Mouse (Mus musculus) cerebral cortex, adult 2 months (tissue): ENCODE measurements around the gene Wwc1.

Experiments
- WGBS: fragments of 180-500 bp; shearing (Covaris S2); methylation state at CpG from one replicate; pipeline ENCODE4 v1.1.7; 2018; 5-methylcytosine and 5-hydroxymethylcytosine counted together

Gene Wwc1

DNA sequence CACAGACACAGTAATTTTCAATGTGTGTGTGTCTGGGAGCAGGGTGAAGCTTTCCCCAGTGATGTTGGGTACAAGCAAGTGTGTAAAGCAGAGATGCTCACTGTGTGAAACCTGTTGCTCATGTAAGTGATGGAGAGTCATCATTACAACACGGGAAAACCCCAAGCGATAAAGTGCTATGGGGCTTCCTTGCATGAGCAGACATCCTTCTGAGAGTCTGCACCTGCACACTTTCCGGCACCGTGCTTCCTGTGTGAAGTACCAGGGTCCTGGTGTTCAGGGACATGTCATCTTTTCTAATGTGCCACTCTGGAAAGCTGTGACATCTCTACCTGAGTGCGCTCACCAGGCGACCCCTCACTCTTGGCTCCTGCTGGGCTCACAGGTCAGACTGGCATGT lies 97.5 kb downstream of the Wwc1 start:
- WGBS: 97% methylated on average over 6 of the region's 6 CpGs

DNA sequence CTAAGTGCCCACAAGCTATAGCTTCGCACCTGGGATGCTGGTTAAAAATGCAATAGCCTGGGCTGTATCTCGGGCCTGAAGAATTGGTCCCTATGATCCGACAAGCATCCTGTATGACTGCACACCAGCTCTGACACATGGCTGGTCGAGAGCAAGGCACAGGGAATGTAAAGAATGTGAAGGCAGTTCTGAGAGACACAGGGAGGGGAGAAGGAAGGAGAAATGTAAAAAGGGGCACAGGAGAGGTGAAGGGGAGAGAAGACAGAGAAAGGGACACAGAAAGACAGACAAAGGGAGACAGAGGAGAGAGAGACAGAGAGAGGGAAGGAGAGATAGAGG lies 101.8 kb downstream of the Wwc1 start:
- 75% methylated on average over 4 of the region's 4 CpGs for WGBS

DNA sequence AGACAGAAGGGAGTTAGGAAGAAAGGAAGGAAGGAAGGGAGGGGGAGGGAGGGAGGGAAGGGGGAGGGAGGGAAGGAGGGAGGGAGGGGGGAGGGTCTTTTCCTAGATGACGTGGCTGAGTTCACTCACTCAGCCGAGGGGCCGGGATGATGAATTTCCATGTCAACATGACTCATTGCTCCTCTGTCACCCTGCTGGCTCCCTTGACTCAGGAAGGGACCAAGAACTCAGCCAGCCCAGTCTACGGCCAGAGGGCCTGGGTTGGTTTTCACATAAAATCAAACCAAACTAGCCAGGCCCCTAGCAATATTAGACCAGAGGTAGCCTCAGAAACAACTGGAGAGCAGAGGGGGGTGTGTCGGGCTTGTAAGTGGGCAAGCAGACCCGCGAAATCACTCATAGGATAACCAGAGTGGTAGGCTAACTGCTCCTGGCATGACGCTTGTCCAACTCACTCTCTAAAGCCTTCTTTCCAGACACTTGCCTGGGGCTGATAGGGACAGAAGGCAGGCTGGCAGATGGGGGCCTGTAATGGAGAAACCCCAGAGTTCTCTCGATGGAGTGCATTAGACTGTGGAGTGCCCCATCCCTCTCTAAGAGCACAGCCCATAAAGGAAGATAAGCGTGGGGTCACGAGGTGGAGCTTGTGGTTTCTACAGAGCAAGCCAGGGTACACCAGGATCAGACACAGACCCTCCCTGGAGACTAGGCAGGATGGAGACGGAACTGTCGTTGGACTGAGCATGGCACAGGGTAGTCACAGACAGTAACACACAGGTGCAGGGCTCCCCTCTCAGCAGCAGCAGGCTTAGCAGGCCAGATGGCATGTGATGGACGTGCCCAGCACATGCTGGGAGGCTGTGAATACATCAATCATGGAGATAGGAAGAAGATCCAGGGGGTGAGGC lies 102.4 kb downstream of the Wwc1 start:
- WGBS: 66% methylated on average over 14 of the region's 14 CpGs

DNA sequence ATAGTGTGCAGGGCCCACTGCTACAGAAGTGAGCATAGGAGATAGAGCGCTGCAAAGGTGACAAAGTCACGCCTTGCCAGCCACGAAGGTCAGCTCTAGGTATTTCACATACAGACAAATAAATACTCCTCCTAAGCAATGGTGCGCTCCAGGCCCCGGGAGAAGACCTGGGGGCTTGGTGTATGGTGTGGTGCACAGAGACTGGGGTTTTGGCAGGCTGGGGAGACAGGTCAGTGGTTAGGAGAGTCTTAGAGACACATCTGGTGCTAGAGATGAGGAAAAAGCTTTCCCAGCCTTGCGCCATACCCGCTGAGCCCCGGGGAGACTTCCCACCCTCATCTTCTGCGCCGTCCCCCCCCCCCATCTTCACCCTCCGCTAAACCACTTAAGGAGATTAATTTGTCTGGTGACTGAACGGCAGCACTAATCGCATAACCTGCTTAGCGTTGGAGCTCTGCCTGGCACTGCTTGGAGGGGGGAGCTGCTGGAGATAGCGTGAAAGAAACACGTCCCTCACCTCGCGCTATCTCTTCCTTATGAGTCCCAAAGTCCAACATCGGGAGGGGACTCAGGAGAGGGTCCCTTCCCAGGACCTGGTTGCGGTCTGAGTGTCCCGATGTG lies 106.6 kb downstream of the Wwc1 start:
- 48% methylated on average over 21 of the region's 21 CpGs for WGBS

DNA sequence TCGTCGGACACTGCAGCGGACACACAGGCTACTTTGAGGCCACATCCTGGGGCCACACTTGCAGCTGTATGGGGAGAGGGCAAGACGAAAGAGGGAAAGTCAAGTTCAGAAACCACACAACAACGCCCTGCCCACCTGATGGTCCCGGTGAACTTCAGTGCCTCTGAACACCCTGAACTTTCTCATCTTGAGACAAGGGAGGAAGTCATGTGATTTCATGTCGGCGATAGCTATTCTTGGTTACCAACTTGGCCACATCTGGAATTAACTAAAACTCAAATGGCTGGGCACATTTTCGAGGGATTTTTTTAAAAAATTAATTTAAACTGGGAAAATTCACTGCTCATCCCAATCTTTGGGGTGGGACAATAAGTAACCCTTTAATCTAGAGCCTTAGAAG lies 109.4 kb downstream of the Wwc1 start:
- 88% methylated on average over 9 of the region's 9 CpGs for WGBS

DNA sequence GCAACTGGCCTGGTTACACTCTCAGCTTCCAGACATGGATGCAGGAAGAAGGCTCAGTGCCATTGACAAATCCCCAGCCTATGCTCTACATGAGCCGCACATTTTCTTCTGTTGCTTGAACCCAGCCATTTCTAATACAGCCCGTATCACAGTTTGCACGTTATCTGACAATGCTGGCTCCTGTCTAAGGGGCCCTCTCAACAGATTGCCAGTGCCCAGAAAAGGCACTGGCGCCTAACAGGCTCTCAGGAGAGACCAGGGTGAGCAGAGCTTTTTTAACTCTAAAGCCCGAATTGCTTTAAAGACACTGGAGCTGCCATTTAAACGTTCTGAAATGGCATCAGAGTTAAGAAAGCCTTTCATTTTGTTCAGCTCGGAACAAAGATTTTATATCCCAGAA lies 114.2 kb downstream of the Wwc1 start:
- 37% methylated on average over 7 of the region's 7 CpGs for WGBS

DNA sequence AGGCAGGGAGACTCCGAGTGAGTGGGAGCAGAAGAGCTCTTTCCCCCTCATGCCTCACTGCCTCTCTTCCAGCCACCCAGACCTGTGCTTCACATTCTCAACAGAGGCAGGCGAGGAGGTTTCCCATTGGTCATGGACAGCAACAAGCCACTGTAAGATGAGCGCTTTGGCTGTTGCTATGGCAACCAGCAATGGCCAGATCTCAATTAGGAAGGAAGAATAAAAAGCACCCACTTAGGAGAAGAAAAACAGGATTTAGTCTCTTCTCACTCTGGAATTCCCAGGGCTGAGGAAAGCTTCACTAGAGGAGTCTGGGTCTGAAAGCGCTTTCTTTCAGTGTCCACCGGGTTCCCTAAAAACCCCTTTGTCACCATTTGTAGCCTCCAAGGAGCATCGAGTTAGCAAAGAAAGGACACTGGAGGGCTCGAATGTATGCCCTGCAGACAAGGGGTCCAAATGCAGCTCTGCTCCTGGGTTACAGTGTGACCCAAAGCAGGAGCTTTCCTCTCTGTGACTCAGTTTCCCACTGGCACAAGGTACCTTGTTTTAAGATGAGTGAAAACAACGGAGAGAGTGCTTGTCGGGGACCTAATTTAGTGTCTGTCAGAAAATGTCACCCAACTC lies 115.2 kb downstream of the Wwc1 start:
- 14% methylated on average over 9 of the region's 9 CpGs for WGBS

DNA sequence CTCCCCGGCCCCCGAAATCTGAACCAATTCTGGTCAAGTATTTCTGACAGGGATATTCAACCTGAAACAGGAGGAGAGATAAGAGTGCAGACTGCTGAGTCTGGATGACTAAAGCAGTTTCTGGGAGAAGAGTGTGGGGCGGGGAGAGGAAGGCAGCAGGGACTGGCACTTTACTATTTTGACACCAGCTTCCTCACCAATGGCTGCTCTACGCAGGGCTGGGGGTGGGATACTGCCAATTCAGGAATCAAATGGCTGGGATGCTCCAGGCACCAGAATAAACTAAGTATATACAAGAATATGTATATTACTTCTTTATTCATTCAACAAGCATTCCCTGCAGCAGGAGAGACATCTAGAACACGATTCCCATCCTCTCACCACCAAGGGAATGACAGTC lies 116.7 kb downstream of the Wwc1 start:
- WGBS: 45% methylated on average over 5 of the region's 5 CpGs

DNA sequence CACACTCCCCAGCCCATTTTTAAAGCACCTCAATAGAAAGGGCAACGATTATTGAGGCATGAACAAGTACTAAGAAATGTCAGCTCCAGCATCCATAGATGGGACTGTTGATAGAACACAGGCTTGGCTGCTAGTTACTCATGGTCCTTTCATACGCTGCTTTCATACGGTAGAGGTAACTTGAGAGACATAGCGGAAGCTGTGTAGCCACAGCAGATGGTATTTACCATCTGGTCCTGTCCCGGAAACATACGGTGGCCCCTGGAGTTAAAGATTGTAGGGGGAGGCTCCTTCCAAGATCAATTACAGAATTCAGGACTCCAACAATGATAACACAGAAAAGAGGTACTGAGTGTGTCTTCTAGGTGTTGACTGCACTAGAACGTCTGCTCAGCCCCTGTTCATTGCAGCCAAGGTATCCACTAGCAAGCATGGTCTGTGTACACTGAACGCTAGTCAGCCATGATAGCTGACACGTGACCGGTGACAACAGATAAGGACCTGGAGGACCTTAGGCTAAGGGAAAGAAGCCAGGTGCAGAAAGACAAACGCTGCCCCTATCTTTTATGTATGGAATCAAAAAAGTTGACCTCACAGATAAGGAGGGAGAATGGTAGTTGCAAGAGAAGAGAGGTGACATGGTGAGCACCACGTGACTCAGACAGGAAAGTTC lies 122.8 kb downstream of the Wwc1 start:
- 54% methylated on average over 12 of the region's 12 CpGs for WGBS

DNA sequence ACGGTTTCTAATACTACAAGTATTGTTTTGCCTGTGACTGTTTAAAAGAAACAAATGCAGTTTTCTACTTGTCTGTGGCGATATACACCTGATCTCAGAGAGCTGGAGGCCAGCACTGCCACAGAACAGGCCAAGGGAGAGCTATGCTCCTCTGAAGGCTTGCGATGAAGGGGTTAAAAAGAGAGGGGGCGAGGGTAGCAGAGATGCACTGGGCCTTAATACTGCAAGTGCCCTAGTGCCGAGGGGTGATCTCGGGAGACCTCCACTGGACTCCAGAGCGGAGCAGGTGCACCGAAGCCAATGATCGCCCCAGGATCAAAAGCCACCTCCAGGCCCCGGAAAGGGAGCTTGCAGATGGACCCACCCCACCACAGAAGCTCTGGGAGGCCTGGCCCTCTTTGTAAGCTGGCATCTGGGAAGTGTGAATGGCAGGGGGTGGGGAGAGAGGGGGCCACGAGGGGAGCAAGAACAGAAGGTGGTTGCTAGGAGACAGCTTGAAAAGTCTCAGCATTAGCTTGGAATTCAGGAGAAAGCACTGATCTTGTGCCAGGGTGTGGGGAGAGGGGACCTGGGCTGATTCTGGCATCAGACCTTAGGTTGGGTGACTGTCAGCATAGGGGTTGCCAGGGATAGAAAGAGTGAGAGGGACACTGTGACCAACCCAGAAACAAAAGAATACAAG lies 123.8 kb downstream of the Wwc1 start:
- 27% methylated on average over 11 of the region's 11 CpGs for WGBS

DNA sequence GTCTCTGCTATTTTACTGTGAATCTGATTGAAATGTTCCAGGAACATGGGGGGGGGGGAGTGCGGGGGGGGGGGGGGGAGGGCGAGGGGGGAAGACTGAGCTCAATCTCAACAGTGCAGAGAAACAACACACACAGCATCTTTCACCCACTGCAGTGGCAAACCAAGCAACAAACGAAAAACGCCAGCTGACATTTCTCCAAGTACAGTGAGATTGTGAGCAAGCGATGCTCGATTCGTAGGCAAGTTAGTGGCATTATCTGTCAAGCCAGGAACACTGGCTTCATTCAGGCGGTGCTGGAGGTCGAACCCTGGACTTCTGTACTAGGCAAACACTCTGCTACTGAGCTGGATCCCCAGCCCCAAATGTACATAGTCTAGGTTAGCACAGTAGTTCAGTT lies 124.8 kb downstream of the Wwc1 start:
- WGBS: 18% methylated on average over 7 of the region's 9 CpGs

DNA sequence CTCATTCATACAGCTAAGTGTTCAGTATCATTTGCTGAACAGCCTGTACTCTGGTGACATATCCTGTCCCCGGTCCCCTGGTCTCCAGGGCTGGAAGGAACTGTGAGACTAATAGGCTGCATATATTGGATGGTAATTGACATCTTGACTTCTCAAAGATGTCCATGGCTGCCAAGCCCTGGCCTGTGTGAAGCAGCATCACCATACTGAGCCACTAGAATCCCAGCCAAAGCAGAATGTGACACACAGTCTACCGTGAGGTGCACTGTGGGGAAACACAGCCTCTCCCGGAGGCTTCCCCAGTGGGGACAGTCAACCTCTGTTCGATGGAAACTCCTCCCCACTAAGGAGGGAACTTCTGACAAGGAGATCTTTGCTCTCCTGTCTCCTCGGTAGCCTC lies 125.4 kb downstream of the Wwc1 start:
- WGBS: 49% methylated on average over 5 of the region's 5 CpGs

DNA sequence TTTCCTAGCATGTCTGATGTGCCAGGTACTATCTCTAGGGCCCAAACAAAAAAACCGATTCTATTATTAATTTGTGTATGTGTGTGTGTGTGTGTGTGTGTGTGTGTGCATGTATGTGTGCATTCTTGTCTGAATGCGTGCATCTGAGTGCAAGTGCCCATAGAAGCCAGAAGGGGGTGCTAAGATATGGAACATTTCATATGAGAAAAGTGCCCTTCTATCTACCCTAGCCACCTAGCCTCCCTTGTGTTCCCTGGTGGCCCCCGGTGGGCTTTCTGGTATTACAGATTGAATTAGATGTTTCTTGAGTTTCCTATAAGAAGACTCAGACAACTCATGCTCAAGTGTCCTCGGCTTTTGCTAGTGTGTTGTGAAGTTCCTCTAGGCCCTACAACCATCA lies 126.7 kb downstream of the Wwc1 start:
- 97% methylated on average over 4 of the region's 4 CpGs for WGBS

DNA sequence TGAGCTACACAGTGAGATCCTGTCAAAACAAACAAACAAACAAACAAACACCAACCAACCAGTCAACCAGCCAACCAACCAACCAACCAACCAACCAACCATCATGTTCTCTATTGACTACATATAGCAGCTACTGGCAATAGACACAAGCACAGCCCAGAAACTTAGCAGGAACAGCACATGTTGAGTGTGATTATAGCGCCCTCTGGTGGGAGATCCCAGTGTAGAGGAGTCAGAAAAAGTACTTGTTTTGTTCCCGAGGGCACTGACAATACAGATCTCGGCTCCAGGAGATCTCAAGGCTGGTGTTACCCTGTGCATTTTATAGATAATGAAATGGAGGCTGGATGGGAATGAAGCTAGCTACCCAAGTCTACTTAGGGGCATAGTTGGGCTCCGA lies 127.6 kb downstream of the Wwc1 start:
- 54% methylated on average over 4 of the region's 4 CpGs for WGBS

DNA sequence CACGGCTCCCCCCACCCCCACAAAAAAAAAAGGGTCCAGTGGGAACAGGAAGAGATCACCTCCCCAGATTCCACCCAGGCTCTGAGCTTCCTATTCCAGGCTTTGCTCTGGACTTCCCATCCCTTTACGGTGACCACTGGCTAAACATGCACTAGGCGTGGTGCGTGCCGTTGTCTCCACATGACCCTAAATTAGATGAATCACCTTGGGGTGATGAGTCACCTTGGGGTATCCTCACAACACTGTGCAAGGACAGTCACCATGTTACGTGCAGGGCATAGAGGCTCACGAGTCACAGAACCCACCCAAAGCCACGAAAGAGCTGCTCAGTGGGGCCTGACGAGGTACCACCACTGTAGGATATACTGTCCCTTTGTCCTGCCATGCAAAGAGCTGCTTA lies 136.0 kb downstream of the Wwc1 start:
- WGBS: 90% methylated on average over 9 of the region's 9 CpGs

DNA sequence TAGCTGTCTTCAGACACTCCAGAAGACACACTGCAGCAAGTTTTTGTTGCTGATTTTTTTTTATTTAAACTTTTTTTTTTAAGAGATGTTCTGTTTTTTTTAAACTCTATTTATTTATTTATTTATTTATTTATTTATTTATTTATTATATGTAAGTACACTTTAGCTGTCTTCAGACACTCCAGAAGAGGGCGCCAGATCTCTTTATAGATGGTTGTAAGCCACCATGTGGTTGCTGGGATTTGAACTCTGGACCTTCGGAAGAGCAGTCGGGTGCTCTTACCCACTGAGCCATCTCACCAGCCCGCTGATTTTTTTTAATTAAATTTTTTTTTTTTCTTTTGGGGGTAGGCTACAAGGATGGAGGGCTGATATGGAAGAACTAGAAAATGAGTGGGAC lies 137.8 kb downstream of the Wwc1 start:
- 82% methylated on average over 4 of the region's 4 CpGs for WGBS

DNA sequence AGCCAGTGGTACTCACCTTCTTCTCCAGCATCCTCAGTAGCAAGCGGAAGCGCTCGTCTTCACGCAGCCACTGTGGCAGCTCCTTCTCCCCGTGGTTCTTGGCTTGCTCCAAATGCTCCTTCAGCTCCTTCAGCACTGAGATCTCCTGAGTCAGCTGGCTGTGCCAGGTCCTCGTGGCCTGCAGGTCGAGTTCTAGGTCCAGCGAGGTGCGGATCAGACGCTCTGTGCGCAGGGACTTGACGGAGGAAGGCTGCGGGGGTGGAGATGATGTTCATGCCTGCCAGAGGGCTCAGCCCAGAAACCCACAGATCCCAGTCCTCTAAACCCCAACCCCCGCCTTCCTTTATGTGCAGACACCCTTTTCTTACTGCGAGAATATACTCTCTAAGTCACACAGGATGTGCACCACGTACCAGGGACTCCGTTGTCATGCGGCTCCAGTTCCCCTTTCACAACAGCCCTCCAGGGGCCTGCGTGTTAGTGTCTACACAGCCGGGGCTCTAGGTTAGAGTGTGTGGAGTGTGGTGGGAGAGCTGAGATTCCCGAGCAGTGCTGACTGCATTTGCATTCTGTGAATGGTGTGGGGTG lies 138.5 kb downstream of the Wwc1 start:
- WGBS: 84% methylated on average over 21 of the region's 21 CpGs

DNA sequence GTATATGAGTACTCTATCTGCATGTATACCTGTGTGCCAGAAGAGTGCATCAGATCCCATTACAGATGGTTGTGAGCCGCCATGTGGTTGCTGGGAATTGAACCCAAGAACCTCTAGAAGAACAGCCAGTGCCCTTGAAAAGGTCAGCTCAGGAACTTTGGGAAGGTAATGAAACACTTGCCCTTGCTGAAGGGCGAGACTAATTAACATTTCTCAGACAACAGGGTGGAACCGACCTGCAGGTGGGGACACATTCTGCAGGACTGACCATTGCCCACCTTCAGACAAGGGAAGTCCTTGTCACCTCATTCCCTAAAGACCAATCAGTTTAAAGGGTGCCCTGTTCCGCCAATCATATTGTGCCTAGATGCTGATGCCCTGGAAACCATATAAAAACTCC lies 139.5 kb downstream of the Wwc1 start:
- 96% methylated on average over 4 of the region's 4 CpGs for WGBS

DNA sequence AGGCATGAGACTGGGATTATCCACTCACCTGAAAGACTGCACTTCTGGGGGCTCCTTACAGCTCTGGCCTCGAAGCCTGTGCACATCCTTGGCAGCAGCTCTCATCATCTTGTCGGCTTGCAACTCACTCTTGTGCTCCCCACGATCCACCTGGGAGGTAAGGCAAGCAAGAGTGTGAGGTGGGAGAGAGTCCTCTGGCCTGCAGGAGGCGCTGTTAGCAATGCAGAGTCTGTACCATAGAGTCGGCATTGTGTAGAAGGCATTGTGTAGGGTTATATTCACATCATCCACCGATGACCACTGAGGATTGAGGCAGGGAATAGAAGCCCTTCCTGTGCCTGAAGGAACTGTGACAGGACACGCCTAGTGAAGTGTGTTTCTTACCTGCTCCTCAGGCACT lies 140.0 kb downstream of the Wwc1 start:
- 79% methylated on average over 7 of the region's 7 CpGs for WGBS

DNA sequence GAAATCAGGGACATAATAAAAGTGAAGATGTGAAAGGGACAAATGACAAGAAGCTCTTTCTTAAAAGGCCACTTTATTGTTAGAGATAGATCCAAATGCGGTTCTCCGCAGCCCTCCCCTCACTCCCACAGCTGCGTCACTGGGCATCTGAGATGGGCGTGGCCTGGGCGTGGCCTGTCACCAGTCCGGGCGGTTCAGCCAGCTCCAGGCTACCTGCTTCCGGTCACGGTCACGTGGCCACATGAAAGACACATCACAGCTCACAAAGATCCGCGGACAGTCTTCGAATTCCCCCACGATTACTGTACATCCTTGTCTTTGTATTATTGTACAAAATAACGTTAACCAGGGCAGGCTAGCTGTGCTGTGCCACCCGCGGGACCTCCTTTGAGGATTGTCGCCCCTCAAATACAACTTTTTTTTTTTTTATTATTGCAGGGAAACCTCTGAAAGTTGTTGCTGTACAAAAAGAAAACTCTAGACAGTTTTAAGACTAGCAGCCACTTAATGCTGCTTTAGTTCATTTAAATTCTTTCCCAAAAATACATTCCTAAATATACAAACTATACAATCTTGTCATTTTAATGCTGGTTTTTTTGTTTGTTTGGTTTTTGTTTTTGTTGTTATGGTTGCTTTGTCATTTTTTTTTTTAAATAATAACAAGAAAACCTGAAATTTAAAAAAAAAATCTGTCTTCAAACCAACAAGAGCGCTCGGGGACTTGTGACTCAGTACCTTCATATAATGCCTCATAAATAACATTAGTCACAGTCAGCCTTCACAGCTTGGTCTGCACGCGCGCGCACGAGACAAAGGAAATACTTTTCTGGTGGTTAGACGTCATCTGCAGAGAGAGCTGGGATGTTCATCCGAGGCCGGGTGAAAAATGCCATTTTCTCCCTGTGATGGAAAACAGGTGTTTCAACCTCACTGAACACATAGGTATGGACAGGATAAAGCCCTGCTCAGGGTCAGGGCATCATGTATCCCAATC lies 141.7 kb downstream of the Wwc1 start:
- WGBS: 26% methylated on average over 28 of the region's 28 CpGs
